Mouse (Mus musculus): ENCODE data around the gene Sdr9c7. TPM values are rescaled to one million over a fixed set of nuclear protein-coding genes. Genes with fewer than 3 reads are reported as not detected.
"Not testable (repeated sequence)": the region's sequence is repeated elsewhere in the genome, so short reads cannot be mapped to it uniquely, and the experiment has no call there.

Sdr9c7 gene
- total and polyA plus RNA-seq, 2 experiments from 2014 or later: 0.99 TPM; not detected in 1

DNA sequence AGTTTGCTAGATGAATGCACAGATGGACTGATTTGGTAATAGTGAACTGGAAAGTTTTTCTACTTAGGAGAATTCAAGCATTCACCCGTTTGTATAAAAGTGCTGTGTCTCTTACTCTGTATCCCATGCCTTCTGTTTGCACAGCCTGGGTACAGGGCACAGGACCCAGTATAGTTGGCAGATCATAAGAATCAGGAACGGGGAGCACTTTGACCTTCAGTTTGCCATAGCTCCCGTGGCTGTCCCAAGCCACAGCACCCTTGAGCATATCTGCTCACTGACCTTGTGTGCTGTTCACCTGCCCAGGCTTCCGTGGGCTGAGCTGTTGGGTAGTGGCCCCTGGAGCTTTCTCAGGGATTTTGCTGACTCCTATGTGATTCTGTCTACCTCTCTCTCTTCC lies 3.4 kb downstream of the Sdr9c7 start:
- DNase-seq (ENCODE audit: low spot score) (no peak), ATAC-seq (ENCODE audit: low FRiP score) (no peak)
- Histone ChIP-seq H3K4me1 (ENCODE audit: insufficient read depth, low read length) (no peaks in the 10 kb centered on the region), H3K9ac (replicated peaks; ENCODE audit: low read length, poor library complexity, severe bottlenecking) (no peak overlapping the region), H3K27ac (ENCODE audit: low read depth, low read length) (no peak overlapping the region), H3K4me2 (ENCODE audit: low read depth, low read length, poor library complexity, severe bottlenecking) (no peak overlapping the region), H3K36me3 (ENCODE audit: insufficient read depth, low read length) (no peaks in the 10 kb centered on the region), H3K4me3 (ENCODE audit: low read depth, low read length) (no peak overlapping the region), H3K27me3 (ENCODE audit: insufficient read depth, low read length) (no peaks in the 10 kb centered on the region), H3K9me3 (ENCODE audit: low read length) (no peaks in the 10 kb centered on the region)
- WGBS: 77% methylated on average over 4 of the region's 4 CpGs
- TF ChIP-seq CTCF (IDR thresholded peaks at IDR 0.05): no peak

DNA sequence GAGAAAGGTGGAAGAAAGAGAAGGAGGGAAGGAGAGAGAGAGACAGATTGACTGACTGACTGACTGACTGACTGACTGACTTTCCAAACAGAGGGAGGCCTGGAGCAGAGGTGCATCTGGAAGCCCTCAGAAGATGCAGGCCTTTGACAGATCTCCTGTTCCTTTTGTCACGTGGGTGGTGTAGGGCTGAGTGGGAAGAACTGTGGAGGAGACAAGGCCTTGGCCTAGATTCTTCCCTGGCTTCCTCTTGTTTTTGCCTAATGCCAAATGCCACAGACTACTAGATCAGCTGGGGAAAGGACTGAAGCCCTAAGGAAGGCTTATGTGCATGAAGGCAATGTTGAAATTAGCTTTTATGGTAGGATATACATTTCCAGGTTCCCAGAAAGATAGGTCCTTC lies 4.8 kb downstream of the Sdr9c7 start:
- H3K36me3 ChIP-seq (ENCODE audit: insufficient read depth, low read length): no peaks in the 10 kb centered on the region
- H3K9me3 ChIP-seq (ENCODE audit: low read length): no peaks in the 10 kb centered on the region
- no peak overlapping the region for H3K9ac ChIP-seq (replicated peaks; ENCODE audit: low read length, poor library complexity, severe bottlenecking)
- TF ChIP-seq CTCF (IDR thresholded peaks at IDR 0.05): no peak
- ATAC-seq (ENCODE audit: low FRiP score) (no peak), DNase-seq (ENCODE audit: low spot score) (no peak)
- H3K4me1 ChIP-seq (ENCODE audit: insufficient read depth, low read length): no peaks in the 10 kb centered on the region
- 59% methylated on average over 1 of the region's 1 CpGs for WGBS
- H3K4me2 ChIP-seq (ENCODE audit: low read depth, low read length, poor library complexity, severe bottlenecking): no peak overlapping the region
- H3K4me3 ChIP-seq (ENCODE audit: low read depth, low read length): no peak overlapping the region
- no peak overlapping the region for H3K27ac ChIP-seq (ENCODE audit: low read depth, low read length)
- no peaks in the 10 kb centered on the region for H3K27me3 ChIP-seq (ENCODE audit: insufficient read depth, low read length)

DNA sequence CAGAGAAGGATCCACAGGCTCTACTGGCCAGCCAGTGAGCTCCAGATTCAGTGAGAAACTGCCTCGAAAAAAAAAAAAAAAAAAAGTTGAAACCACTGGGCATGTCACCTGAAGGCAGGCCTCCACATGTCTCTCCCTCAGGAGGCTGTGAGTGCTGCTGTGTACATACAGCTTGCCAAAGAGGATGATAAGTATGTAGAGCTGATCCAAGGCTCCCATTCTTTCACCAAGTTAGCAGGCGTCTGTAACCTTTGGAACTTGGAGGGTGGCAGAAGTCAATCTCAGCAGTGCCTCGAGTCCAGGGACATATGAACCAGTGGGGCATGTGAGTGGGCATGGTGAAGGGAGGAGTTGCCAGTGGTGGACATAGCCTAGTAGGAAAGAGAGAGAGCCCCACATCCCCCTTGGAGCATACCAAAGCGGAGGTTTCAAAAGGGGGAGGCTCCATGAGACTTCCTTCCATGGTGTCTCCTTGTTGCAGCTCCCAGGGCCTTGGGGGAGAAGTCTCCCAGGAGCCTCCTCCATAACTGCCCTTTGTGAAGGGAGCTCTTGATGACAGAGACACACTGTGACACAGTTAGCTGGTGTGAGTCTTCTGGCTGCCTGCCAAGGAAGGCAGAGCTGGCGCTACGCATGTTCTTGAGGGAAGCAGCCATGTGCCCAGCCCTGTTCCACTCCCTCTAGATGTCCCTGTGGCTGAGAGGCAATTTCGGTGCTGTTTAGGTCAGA lies 6.6 kb downstream of the Sdr9c7 start:
- no peak overlapping the region for H3K4me3 ChIP-seq (ENCODE audit: low read depth, low read length)

DNA sequence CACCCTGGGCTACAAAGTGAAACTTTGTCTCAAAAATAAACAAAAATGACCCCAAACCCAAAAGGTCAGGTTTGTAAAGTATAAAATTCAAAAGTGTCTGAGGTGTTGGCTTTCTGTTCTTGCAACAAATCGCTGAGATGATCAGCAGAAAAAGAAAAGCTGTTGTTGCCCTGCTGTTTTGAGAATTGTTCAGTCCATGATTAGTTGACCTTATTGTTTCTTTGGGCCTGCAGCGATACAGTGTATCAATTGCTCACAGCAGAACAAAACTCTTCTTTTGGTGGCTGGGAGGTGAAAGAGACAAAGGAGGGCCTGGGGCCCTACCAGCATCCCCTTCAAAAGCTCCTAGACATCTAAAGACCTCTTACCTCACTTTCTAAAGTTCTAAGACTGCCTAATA lies 7.8 kb downstream of the Sdr9c7 start:
- DNase-seq (ENCODE audit: low spot score): no peak
- Histone ChIP-seq H3K4me3 (ENCODE audit: low read depth, low read length) (no peak overlapping the region), H3K27me3 (ENCODE audit: insufficient read depth, low read length) (no peaks in the 10 kb centered on the region), H3K9me3 (ENCODE audit: low read length) (no peaks in the 10 kb centered on the region), H3K9ac (replicated peaks; ENCODE audit: low read length, poor library complexity, severe bottlenecking) (no peak overlapping the region), H3K27ac (ENCODE audit: low read depth, low read length) (no peak overlapping the region), H3K4me1 (ENCODE audit: insufficient read depth, low read length) (no peaks in the 10 kb centered on the region), H3K4me2 (ENCODE audit: low read depth, low read length, poor library complexity, severe bottlenecking) (no peak overlapping the region), H3K36me3 (ENCODE audit: insufficient read depth, low read length) (no peaks in the 10 kb centered on the region)
- no peak for ATAC-seq (ENCODE audit: low FRiP score)
- no peak for TF ChIP-seq CTCF (IDR thresholded peaks at IDR 0.05)
- 65% methylated on average over 2 of the region's 2 CpGs for WGBS

More for the DNA sequence above, 6.6 kb downstream of the Sdr9c7 start:
- no peak for ATAC-seq (ENCODE audit: low FRiP score)
- DNase-seq (ENCODE audit: low spot score): peak; percentile 56
- no peak overlapping the region for H3K9ac ChIP-seq (replicated peaks; ENCODE audit: low read length, poor library complexity, severe bottlenecking)
- no peak for TF ChIP-seq CTCF (IDR thresholded peaks at IDR 0.05)
- no peaks in the 10 kb centered on the region for H3K27me3 ChIP-seq (ENCODE audit: insufficient read depth, low read length)
- no peak overlapping the region for H3K4me2 ChIP-seq (ENCODE audit: low read depth, low read length, poor library complexity, severe bottlenecking)
- H3K36me3 ChIP-seq (ENCODE audit: insufficient read depth, low read length): no peaks in the 10 kb centered on the region
- 62% methylated on average over 7 of the region's 7 CpGs for WGBS
- H3K4me1 ChIP-seq (ENCODE audit: insufficient read depth, low read length): no peaks in the 10 kb centered on the region
- no peak overlapping the region for H3K27ac ChIP-seq (ENCODE audit: low read depth, low read length)
- H3K9me3 ChIP-seq (ENCODE audit: low read length): no peaks in the 10 kb centered on the region

DNA sequence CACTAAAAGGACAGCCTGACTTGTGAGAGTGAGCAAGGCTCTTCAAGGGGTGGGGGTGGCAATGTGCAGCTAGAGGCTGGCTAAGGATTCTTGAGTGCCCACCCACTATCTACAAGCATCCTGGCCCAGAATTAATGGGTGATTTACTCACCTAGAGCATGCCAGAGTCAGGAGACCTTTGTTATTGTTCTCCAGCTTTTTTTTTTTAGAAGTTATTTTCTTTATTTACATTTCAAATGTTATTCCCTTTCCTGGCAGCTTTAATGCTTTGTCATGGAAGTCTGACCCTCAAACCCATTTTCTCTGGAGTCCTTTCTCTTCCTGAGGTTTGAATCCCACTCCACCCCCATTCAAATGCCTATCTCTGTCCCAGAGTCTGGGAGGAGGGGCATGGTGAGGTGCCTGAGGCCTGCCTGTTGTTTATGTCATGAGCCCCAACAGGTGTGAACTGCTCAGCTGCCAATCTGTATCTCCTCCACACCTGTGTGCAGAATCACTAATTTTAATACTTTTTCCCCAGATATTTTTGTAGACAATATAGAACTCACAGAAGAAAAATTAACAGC lies 9.2 kb downstream of the Sdr9c7 start:
- Histone ChIP-seq H3K9ac (replicated peaks; ENCODE audit: low read length, poor library complexity, severe bottlenecking) (no peak overlapping the region), H3K27ac (ENCODE audit: low read depth, low read length) (no peak overlapping the region), H3K4me1 (ENCODE audit: insufficient read depth, low read length) (no peaks in the 10 kb centered on the region), H3K9me3 (ENCODE audit: low read length) (no peaks in the 10 kb centered on the region), H3K36me3 (ENCODE audit: insufficient read depth, low read length) (no peaks in the 10 kb centered on the region), H3K27me3 (ENCODE audit: insufficient read depth, low read length) (no peaks in the 10 kb centered on the region), H3K4me3 (ENCODE audit: low read depth, low read length) (no peak overlapping the region), H3K4me2 (ENCODE audit: low read depth, low read length, poor library complexity, severe bottlenecking) (no peak overlapping the region)
- no peak for TF ChIP-seq CTCF (IDR thresholded peaks at IDR 0.05)
- DNase-seq (ENCODE audit: low spot score) (no peak), ATAC-seq (ENCODE audit: low FRiP score) (no peak)

DNA sequence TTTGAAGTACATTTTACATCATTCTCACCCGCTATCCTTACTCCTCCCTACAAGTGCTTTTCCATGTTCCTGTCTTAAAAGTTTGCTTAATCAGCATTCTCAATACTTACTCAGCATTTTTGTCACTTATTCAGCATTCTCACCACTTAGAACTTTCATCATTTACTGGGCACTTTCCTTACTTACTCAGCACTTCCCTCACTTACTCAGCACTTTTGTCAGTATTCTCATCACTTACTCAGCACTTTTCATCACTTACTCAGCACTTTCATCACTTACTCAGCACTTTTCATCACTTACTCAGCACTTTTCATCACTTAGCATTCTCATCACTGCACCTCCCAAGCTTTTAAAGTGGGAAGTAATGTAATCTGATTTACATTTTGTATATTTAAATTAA lies 17.3 kb downstream of the Sdr9c7 start:
- H3K4me1 ChIP-seq (ENCODE audit: insufficient read depth, low read length): no peaks in the 10 kb centered on the region
- DNase-seq (ENCODE audit: low spot score): no peak
- no peaks in the 10 kb centered on the region for H3K36me3 ChIP-seq (ENCODE audit: insufficient read depth, low read length)
- H3K9ac ChIP-seq (replicated peaks; ENCODE audit: low read length, poor library complexity, severe bottlenecking): no peak overlapping the region
- no peaks in the 10 kb centered on the region for H3K27me3 ChIP-seq (ENCODE audit: insufficient read depth, low read length)
- WGBS: 89% methylated on average over 1 of the region's 1 CpGs
- no peak overlapping the region for H3K4me2 ChIP-seq (ENCODE audit: low read depth, low read length, poor library complexity, severe bottlenecking)
- H3K27ac ChIP-seq (ENCODE audit: low read depth, low read length): no peak overlapping the region
- TF ChIP-seq CTCF (IDR thresholded peaks at IDR 0.05): no peak
- no peak overlapping the region for H3K4me3 ChIP-seq (ENCODE audit: low read depth, low read length)
- no peak for ATAC-seq (ENCODE audit: low FRiP score)
- H3K9me3 ChIP-seq (ENCODE audit: low read length): no peaks in the 10 kb centered on the region

DNA sequence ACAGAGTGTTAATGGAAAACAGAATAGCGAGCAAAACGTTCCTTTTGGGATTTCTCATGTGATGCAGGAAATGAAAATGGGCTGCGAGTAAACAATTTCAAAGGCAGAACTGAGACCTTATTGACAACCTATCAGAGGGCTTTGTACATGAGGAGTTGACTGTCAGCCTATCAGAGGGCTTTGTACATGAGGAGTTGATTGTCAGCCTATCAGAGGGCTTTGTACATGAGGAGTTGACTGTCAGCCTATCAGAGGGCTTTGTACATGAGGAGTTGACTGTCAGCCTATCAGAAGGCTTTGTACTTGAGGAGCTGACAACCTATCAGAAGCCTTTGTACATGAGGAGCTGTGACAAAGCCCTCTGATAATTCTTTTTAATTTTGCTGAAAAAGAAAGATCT lies 18.9 kb downstream of the Sdr9c7 start:
- H3K9me3 ChIP-seq (ENCODE audit: low read length); H3K4me1 ChIP-seq (ENCODE audit: insufficient read depth, low read length); H3K27ac ChIP-seq (ENCODE audit: low read depth, low read length); ATAC-seq (ENCODE audit: low FRiP score); H3K27me3 ChIP-seq (ENCODE audit: insufficient read depth, low read length); H3K9ac ChIP-seq (replicated peaks; ENCODE audit: low read length, poor library complexity, severe bottlenecking); H3K4me2 ChIP-seq (ENCODE audit: low read depth, low read length, poor library complexity, severe bottlenecking); H3K4me3 ChIP-seq (ENCODE audit: low read depth, low read length); H3K36me3 ChIP-seq (ENCODE audit: insufficient read depth, low read length): not testable (repeated sequence)
- peak; percentile 6 for DNase-seq (ENCODE audit: low spot score)
- WGBS: 77% methylated on average over 3 of the region's 3 CpGs

All from midbrain, postnatal 0 days (tissue).